Mouse (Mus musculus) NIH3T3 (cell line): ENCODE measurements at regions not wholly inside any gene's neighbourhood (a gene's known extent, or its start where the extent isn't known, plus 50 kb on each side); places are given as distances from the start of the nearest gene placed in this dataset.
A peak's percentile ranks its signal among the peaks of the same experiment; 100 is the strongest.
"Not testable (repeated sequence)": the region's sequence is repeated elsewhere in the genome, so short reads cannot be mapped to it uniquely, and the experiment has no call there.

Source experiments
- DNase-seq: peaks from one replicate; pipeline ENCODE4 v3.0.0-alpha.2; 2012; ENCODE audit warnings: low read depth

DNA sequence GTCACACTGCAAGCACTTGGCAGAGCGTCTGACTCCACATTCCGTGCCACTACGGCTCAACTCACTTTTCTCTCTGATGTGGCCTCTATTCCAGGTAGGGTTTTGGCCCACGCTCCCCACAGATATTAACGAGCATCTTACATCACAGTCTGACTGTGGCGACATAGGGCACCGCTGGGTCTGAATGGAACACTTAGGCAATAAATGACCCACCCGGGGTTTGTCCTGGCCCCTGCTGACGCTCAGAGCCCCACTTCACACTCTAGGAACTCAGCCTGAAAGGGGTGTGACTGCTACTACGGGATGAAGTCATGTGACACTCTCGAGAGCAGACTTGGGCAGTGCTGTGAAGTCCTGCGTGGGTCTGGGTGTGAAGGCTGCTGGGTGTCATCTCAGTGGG lies 475.9 kb downstream of the Zfp704 start:
- DNase-seq: no peak

DNA sequence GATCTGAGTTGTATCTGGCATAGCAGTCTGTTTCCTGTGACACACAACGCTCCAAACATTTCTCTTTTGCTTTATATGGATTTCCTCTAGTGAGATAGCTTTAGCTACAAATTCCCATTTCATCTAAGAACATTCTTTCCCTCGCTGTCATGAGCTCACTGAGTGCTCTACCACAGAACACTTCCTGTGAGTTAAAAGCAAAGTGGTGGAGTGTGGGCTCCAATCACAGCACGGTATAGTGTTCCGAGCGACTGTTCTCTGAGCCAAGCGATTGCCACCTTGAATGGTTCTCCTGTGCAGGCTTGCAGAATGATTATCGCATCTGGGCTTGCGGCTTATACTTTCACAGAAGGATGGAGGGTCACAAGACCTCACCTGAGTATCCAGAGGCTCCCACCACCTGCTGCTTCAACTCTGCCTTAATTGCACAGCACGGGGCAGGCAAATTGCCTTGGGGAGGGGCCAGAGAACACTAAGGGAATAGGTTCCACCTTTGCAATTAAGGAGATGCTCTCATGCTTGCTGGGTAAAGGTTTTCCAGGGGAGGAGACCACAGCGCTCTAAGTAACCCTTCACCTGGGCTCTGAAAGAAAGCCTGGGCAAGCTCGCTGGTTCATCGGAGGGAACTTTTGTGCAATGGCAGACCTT lies 477.7 kb downstream of the Zfp704 start:
- no peak for DNase-seq

- DNase-seq: no peak
Observed at GRCm38 (mm10) chr3:9131366-9131765, 478.5 kb downstream of the Zfp704 start.

- DNase-seq: peak; percentile 47
Observed at GRCm38 (mm10) chr3:9128407-9128806, 481.5 kb downstream of the Zfp704 start.

- DNase-seq: peak; percentile 81
Observed at GRCm38 (mm10) chr3:9123079-9123478, 486.8 kb downstream of the Zfp704 start.

- DNase-seq: no peak
Observed at GRCm38 (mm10) chr3:9117913-9118312, 492.0 kb downstream of the Zfp704 start.

GRCm38 (mm10) chr3:9113410-9113809 lies 496.5 kb downstream of the Zfp704 start:
- DNase-seq: no peak

DNA sequence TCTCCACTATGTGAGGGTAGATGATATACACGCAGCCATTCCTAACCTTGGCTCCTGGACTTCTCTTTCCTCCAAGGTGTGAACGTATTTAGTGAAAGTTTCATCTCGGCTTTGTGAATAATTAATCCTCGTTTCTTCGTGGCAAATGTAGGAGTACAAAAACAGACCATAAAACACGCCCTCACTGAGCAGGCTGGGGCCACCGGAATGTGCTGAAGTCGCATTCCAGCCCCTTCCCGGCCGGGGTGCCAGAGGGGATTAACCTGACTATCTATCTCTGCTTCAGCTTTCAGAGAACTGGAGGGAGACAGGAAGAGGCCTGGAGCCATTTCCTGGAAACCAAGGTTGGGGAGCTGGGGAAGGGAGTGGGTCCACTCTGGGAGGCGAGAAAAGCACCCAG lies 499.1 kb downstream of the Zfp704 start:
- DNase-seq: no peak

- no peak for DNase-seq
Observed at GRCm38 (mm10) chr3:9109991-9110390, 499.9 kb downstream of the Zfp704 start.

GRCm38 (mm10) chr3:9109485-9109884 lies 500.4 kb downstream of the Zfp704 start:
- no peak for DNase-seq

DNA sequence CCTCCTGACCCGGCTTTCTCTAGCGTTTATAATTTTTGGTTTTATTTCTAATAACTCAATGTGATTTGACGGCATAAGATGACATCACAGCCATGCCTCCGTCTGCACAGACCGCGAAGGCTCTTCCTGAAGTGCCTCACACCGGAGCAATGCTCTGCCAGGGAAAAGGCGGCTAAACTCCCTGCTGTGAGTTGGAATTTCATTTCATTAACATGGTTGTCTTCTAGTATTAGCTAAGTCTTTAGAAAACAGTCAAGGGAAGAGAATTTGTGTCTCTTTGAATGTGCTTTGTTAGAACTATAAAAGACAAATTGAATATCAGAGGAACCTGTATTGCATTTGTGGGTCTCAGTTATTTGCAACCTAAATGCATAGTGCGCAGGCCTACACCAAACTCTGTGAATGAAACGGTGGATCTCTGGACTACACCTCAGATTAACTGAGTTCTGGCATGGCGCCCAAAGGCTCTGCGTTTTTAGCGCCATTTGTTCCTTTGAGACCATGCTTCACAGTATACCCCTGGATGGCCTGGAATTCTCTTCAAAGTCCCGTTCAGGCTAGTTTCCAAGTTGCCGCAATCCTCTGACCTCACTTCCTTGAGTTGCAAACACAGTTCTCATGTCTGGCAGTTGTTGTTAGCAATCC lies 502.0 kb downstream of the Zfp704 start:
- DNase-seq: no peak

DNA sequence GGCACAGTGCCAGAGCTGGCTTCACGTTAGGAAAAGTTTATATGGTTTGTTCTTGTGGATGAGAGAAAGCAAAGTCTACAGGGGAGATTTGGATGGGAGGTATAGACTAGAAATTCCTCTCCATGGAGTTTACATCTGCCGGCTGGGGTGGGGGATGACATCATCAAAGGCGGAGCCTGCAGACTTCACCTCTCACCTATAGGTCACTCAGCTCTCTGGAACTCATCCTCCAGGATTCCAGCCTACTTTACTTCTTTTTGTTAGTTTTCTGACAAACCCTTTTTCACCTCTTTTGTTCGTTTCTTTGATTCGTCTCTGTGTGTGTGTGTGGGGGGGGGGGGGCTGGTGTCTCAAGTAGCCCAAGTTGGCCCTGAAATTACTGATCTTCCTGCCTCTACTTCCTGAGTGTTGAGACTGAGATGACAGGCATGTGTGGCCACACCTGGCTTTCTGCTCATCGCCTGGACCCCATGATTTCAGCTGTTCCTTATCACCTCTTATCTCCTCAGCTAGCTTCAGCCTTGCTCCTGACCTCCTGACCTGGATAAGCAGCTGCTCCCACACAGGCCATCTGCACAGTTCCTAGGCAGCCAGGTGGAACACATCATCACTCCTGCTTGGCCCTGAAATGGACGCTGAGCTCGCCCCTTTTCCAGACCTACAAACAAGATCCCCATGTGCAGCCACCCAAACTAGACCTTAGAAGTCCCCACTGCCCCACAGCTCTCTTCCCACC lies 504.5 kb downstream of the Zfp704 start:
- no peak for DNase-seq

- DNase-seq: no peak
Observed at GRCm38 (mm10) chr3:9103456-9103855, 506.4 kb downstream of the Zfp704 start.

DNA sequence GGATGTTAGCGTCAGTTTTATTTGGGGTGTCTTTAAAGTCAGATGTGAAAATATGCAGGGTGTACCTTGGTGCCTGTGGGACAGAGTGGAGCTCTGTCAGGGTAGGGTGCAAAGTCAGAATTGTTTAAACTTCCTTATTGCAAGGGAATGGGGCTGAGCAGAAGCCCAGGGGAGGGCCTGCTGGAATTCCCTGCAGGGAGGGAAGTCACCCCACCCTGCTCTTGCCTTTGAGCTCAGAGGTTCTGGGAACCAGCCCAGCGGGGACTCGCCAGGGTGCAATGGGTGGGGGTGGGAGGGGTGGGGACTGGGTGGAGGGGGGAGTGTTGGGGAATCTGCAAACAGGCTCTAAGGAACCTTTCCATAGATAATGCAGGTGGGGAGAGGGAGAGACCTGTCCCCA lies 508.6 kb downstream of the Zfp704 start:
- no peak for DNase-seq

- no peak for DNase-seq
Observed at GRCm38 (mm10) chr3:9100761-9101160, 509.1 kb downstream of the Zfp704 start.

- no peak for DNase-seq
Observed at GRCm38 (mm10) chr3:9098441-9098840, 511.4 kb downstream of the Zfp704 start.

GRCm38 (mm10) chr3:9084134-9084533 lies 525.8 kb downstream of the Zfp704 start:
- DNase-seq: no peak

GRCm38 (mm10) chr3:9082061-9082460 lies 527.8 kb downstream of the Zfp704 start:
- DNase-seq: no peak

GRCm38 (mm10) chr3:9078201-9078600 lies 531.7 kb downstream of the Zfp704 start:
- no peak for DNase-seq

- peak; percentile 77 for DNase-seq
Observed at GRCm38 (mm10) chr3:9076696-9077095, 533.2 kb downstream of the Zfp704 start.

- DNase-seq: not testable (repeated sequence)
Observed at GRCm38 (mm10) chr3:9072471-9072870, 537.4 kb downstream of the Zfp704 start.

DNA sequence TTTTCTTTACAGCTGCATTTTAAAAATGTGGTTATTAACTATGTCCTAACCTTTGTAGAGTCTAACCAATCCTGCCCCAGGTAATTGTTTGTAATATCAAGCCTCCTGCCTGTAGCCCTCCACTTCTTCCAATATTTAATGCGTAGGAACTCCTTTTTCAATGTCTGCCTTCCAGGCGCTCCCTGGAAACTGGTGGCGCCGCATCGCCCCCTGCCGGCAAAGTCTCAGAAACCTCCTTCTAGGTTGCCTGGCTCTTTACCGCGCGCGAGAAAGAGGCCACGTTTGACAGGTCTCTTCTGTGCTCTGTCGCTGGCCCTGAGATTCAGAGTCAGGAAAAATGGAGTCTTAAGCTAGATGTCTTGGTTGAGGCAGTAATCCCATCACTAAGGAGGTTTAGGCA lies 542.8 kb downstream of the Zfp704 start:
- DNase-seq: peak; percentile 74

GRCm38 (mm10) chr3:9066374-9066773 lies 543.5 kb downstream of the Zfp704 start:
- DNase-seq: no peak
